Mouse (Mus musculus): ENCODE measurements around the gene Wdpcp. TPM values are rescaled to one million over a fixed set of nuclear protein-coding genes. Genes with fewer than 3 reads are reported as not detected.
"Not testable (repeated sequence)": the region's sequence is repeated elsewhere in the genome, so short reads cannot be mapped to it uniquely, and the experiment has no call there.

Wdpcp gene
- polyA plus RNA-seq (2012; rRNA removed) = 7.6 and 8.3 TPM in 2 replicates

DNA sequence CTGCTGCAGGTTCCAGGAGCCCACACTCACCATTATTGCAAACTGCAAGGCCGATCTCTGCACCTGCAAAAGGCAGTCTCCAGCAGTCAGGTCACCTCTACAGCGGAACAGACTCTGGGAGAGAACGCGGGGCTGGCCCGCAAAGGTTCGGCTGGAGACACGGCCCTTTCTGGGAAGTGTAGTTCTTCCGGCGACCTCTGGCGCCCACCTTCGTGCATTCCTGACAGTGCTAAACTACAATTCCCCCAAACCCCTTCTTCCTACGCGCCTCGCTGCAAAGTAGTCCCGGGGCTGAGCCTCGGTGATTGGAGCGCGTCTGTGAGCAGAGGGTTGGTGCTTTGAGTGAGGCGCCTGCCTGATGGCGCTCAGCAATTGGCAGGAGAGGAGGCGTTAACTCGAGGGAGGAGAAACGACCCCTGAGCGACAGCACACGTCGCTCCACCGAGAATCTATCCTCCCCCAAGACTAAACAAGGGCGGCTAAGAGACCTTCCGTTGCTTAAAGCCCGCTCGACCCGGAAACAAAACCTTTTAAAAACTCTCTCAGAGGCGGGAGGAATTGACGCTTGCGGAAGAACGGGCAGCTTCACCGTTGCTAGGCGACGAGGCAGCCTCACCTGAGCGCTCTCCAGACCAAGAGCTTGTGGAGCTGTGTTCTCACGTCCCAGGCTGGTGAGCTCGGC is at the start of gene Wdpcp, which contains the start of gene Mdh1:
Gene Wdpcp (plus strand): TSS at position 536 of the 682 bp plus-strand sequence.
Gene Mdh1 (minus strand): TSS at position 668 of the 682 bp plus-strand sequence.
- Histone ChIP-seq H3K27ac (ENCODE audit: insufficient read depth, low read depth, low read length) (peak within 1 kb of the TSS; percentile 99), H3K27me3 (replicated peaks; ENCODE audit: control insufficient read depth, insufficient read depth, low read length) (no peaks in the 10 kb centered on the region), H3K4me3 (ENCODE audit: insufficient read depth, low read depth, low read length) (peak within 1 kb of the TSS; percentile 92), H3K36me3 (ENCODE audit: control insufficient read depth, insufficient read depth, low read length) (peaks cover 2% of the 10 kb centered on the region), H3K4me1 (ENCODE audit: control insufficient read depth, insufficient read depth, low read length) (peaks cover 22% of the 10 kb centered on the region; the same call in 1 of the 2 replicates)
- TF ChIP-seq POLR2A (IDR thresholded peaks at IDR 0.05; ENCODE audit: low read depth, low read length) = peak; percentile 91
- TF ChIP-seq CTCF (conservative IDR thresholded peaks at IDR 0.05; ENCODE audit: insufficient read depth, insufficient read length, low read depth, low read length) = no peak
- DNase-seq = peak; percentile 99
- WGBS = under 1% methylated on average over 42 of the region's 42 CpGs

- no peak for DNase-seq
- 56% methylated on average over 2 of the region's 2 CpGs for WGBS
- Histone ChIP-seq H3K36me3 (ENCODE audit: control insufficient read depth, insufficient read depth, low read length) (no peaks in the 10 kb centered on the region), H3K4me1 (ENCODE audit: control insufficient read depth, insufficient read depth, low read length) (no peaks in the 10 kb centered on the region), H3K27ac (ENCODE audit: insufficient read depth, low read depth, low read length) (no peak overlapping the region), H3K27me3 (replicated peaks; ENCODE audit: control insufficient read depth, insufficient read depth, low read length) (no peaks in the 10 kb centered on the region), H3K4me3 (ENCODE audit: insufficient read depth, low read depth, low read length) (no peak overlapping the region)
- TF ChIP-seq POLR2A (IDR thresholded peaks at IDR 0.05; ENCODE audit: low read depth, low read length) = no peak
- no peak for TF ChIP-seq CTCF (conservative IDR thresholded peaks at IDR 0.05; ENCODE audit: insufficient read depth, insufficient read length, low read depth, low read length)
These were observed 43.2 kb upstream of the Wdpcp start for GRCm38 (mm10) chr11:21528676-21529394.

DNA sequence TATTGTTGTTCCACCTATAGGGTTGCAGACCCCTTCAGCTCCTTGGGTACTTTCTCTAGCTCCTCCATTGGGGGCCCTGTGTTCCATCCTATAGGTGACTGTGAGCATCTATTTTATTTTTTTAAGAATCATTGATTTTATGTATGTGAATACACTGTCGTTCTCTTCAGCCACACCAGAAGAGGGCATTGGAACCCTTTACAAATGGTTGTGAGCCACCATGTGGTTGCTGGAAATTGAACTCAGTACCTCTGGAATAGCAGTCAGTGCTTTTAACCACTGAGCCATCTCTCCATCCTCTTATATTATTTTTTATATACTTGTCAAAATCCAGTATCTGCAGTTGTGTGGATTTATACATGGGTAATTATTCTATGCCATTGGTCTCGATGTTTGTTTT is 41.2 kb upstream of the Wdpcp start:
- not testable (repeated sequence) for H3K4me1 ChIP-seq (ENCODE audit: control insufficient read depth, insufficient read depth, low read length); H3K27me3 ChIP-seq (replicated peaks; ENCODE audit: control insufficient read depth, insufficient read depth, low read length); DNase-seq; H3K27ac ChIP-seq (ENCODE audit: insufficient read depth, low read depth, low read length); H3K4me3 ChIP-seq (ENCODE audit: insufficient read depth, low read depth, low read length); H3K36me3 ChIP-seq (ENCODE audit: control insufficient read depth, insufficient read depth, low read length)
- 84% methylated on average over 2 of the region's 2 CpGs for WGBS

DNA sequence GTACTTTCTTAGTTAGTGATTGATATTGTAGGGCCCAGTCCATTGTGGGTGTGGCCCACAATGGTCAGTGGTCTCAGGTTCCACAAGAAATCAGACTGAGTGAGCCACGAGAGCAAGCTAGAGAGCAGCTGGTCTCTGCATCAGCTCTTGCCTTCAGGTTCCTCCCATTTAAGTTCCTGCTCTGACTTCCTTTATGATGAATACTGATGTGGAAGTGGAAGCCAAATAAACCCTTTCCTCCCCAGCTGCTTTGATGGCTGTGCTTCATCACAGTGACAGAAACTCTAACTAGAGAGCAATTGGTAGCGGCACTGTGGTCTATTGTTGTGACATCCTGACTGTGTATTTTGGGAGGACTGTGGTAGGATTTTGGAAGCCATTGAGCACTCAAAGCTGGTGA is 32.0 kb upstream of the Wdpcp start:
- no peak overlapping the region for H3K4me3 ChIP-seq (ENCODE audit: insufficient read depth, low read depth, low read length)
- DNase-seq = no peak
- no peak overlapping the region; the same call in 1 of the 2 replicates for H3K27ac ChIP-seq (ENCODE audit: insufficient read depth, low read depth, low read length)
- peaks cover 6% of the 10 kb centered on the region; the same call in 1 of the 2 replicates for H3K4me1 ChIP-seq (ENCODE audit: control insufficient read depth, insufficient read depth, low read length)
- TF ChIP-seq POLR2A (IDR thresholded peaks at IDR 0.05; ENCODE audit: low read depth, low read length) = no peak
- no peak for TF ChIP-seq CTCF (conservative IDR thresholded peaks at IDR 0.05; ENCODE audit: insufficient read depth, insufficient read length, low read depth, low read length)
- H3K27me3 ChIP-seq (replicated peaks; ENCODE audit: control insufficient read depth, insufficient read depth, low read length) = no peaks in the 10 kb centered on the region
- WGBS = 69% methylated on average over 2 of the region's 2 CpGs
- H3K36me3 ChIP-seq (ENCODE audit: control insufficient read depth, insufficient read depth, low read length) = no peaks in the 10 kb centered on the region

GRCm38 (mm10) chr11:21540622-21541021 is 31.4 kb upstream of the Wdpcp start:
- H3K36me3 ChIP-seq (ENCODE audit: control insufficient read depth, insufficient read depth, low read length) = no peaks in the 10 kb centered on the region
- H3K4me1 ChIP-seq (ENCODE audit: control insufficient read depth, insufficient read depth, low read length) = peaks cover 6% of the 10 kb centered on the region; the same call in 1 of the 2 replicates
- 55% methylated on average over 2 of the region's 2 CpGs for WGBS
- H3K27me3 ChIP-seq (replicated peaks; ENCODE audit: control insufficient read depth, insufficient read depth, low read length) = no peaks in the 10 kb centered on the region
- TF ChIP-seq CTCF (conservative IDR thresholded peaks at IDR 0.05; ENCODE audit: insufficient read depth, insufficient read length, low read depth, low read length) (no peak), POLR2A (IDR thresholded peaks at IDR 0.05; ENCODE audit: low read depth, low read length) (no peak)
- H3K4me3 ChIP-seq (ENCODE audit: insufficient read depth, low read depth, low read length) = no peak overlapping the region
- peak overlapping the region; percentile 12; the same call in 1 of the 2 replicates for H3K27ac ChIP-seq (ENCODE audit: insufficient read depth, low read depth, low read length)
- peak; percentile 53 for DNase-seq

- Histone ChIP-seq H3K4me1 (ENCODE audit: control insufficient read depth, insufficient read depth, low read length) (peaks cover 6% of the 10 kb centered on the region; the same call in 1 of the 2 replicates), H3K36me3 (ENCODE audit: control insufficient read depth, insufficient read depth, low read length) (no peaks in the 10 kb centered on the region), H3K27ac (ENCODE audit: insufficient read depth, low read depth, low read length) (no peak overlapping the region), H3K27me3 (replicated peaks; ENCODE audit: control insufficient read depth, insufficient read depth, low read length) (no peaks in the 10 kb centered on the region), H3K4me3 (ENCODE audit: insufficient read depth, low read depth, low read length) (no peak overlapping the region)
- WGBS = 80% methylated on average over 5 of the region's 5 CpGs
- no peak for DNase-seq
- no peak for TF ChIP-seq POLR2A (IDR thresholded peaks at IDR 0.05; ENCODE audit: low read depth, low read length)
- no peak for TF ChIP-seq CTCF (conservative IDR thresholded peaks at IDR 0.05; ENCODE audit: insufficient read depth, insufficient read length, low read depth, low read length)
These were observed 29.3 kb upstream of the Wdpcp start for GRCm38 (mm10) chr11:21542731-21543130.

DNA sequence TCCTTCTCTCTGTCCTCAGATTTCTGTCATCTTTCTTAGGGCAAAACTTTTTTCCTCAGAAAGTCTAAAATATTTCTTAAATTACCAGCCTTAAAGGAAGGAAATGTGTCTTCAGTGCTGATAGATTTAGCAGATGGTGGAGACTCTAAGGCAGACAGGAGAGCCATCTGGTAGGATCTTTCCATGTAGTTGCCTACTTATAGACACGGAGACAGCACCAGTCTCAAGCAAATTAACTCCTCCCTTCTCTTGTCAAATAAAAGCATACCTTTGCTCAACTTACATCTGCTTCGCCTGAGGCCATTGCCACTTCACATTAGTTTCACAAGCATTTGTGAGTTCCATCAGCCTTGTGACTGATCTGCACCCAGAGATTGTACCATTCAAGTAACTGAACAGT is 27.0 kb upstream of the Wdpcp start:
- Histone ChIP-seq H3K27ac (ENCODE audit: insufficient read depth, low read depth, low read length) (no peak overlapping the region), H3K4me3 (ENCODE audit: insufficient read depth, low read depth, low read length) (no peak overlapping the region)
- TF ChIP-seq POLR2A (IDR thresholded peaks at IDR 0.05; ENCODE audit: low read depth, low read length) (no peak), CTCF (conservative IDR thresholded peaks at IDR 0.05; ENCODE audit: insufficient read depth, insufficient read length, low read depth, low read length) (no peak)

More for the DNA sequence above, 27.0 kb upstream of the Wdpcp start:
- no peak for DNase-seq
- Histone ChIP-seq H3K4me1 (ENCODE audit: control insufficient read depth, insufficient read depth, low read length) (peaks cover 6% of the 10 kb centered on the region; the same call in 1 of the 2 replicates), H3K36me3 (ENCODE audit: control insufficient read depth, insufficient read depth, low read length) (no peaks in the 10 kb centered on the region), H3K27me3 (replicated peaks; ENCODE audit: control insufficient read depth, insufficient read depth, low read length) (no peaks in the 10 kb centered on the region)
- WGBS = 74% methylated on average over 2 of the region's 2 CpGs
